Mouse (Mus musculus) cerebellum, adult 2 months (tissue): Measurements from ENCODE around the gene Mpp6. TPM values are rescaled to one million over a fixed set of nuclear protein-coding genes. Genes with fewer than 3 reads are reported as not detected.

Experiments used
- DNase-seq, 2 experiments: peaks; one replicate each; pipeline ENCODE4 v3.0.0; 2021
- H3K27ac ChIP-seq: fragments of 200-500 bp; 2 replicates; pipeline ENCODE4 v1.5.1; 2012; ENCODE audit warnings: low read length, control low read depth, inconsistent platforms; ENCODE audit not compliant: insufficient read depth
- H3K27me3 ChIP-seq: fragments of 200-500 bp; 2 replicates; pipeline ENCODE4 v1.6.1; 2012; ENCODE audit warnings: inconsistent platforms, mild to moderate bottlenecking, low read length, moderate library complexity; ENCODE audit not compliant: control insufficient read depth, insufficient read depth
- H3K4me1 ChIP-seq: fragments of 200-500 bp; 2 replicates; pipeline ENCODE4 v1.6.1; 2011; ENCODE audit warnings: low read length; ENCODE audit not compliant: control insufficient read depth, insufficient read depth
- H3K4me3 ChIP-seq: fragments of 200-500 bp; replicated peaks from 2 replicates; pipeline ENCODE3; 2011; ENCODE audit warnings: mild to moderate bottlenecking, low read depth, low read length, control low read depth; ENCODE audit not compliant: insufficient read depth
- CTCF ChIP-seq: fragments of 200-500 bp; IDR thresholded peaks from 2 replicates; pipeline ENCODE4 v1.5.1; 2011; ENCODE audit warnings: low read depth, mild to moderate bottlenecking, control low read depth, low read length, moderate library complexity, borderline replicate concordance; ENCODE audit not compliant: insufficient read depth
- POLR2A ChIP-seq: fragments of 200-500 bp; IDR thresholded peaks from 2 replicates; pipeline ENCODE4 v1.6.1; 2011; ENCODE audit warnings: low read length, control low read depth, borderline replicate concordance; ENCODE audit not compliant: insufficient read depth
- WGBS: fragments of 180-500 bp; shearing (Covaris S2); methylation state at CpG from one replicate; pipeline ENCODE4 v1.1.7; 2018; 5-methylcytosine and 5-hydroxymethylcytosine counted together
- polyA plus RNA-seq: library from polyadenylated mRNA; depleted of rRNA; stranded (reverse); fragments of >200 nt; gene quantifications from 2 replicates; pipeline ENCODE4 v1.2.3, GENCODE M21; 2012

The Mpp6 gene
- polyA plus RNA-seq, 1 experiment, result 75.7 TPM

GRCm38 (mm10) chr6:50192822-50193221 lies 82.8 kb downstream of the Mpp6 start:
- DNase-seq, result no peak
- WGBS, result 94% methylated on average over 3 of the region's 3 CpGs
- no peak overlapping the region for H3K4me3 ChIP-seq
- H3K4me1 ChIP-seq, result no peaks in the 10 kb centered on the region
- no peak overlapping the region for H3K27ac ChIP-seq
- no peaks in the 10 kb centered on the region for H3K27me3 ChIP-seq
- TF ChIP-seq POLR2A (no peak), CTCF (no peak)

GRCm38 (mm10) chr6:50193851-50194250 lies 83.8 kb downstream of the Mpp6 start:
- WGBS, result 96% methylated on average over 5 of the region's 5 CpGs
- H3K27me3 ChIP-seq, result no peaks in the 10 kb centered on the region
- H3K4me3 ChIP-seq, result no peak overlapping the region
- TF ChIP-seq CTCF (no peak), POLR2A (no peak)
- DNase-seq, result no peak
- H3K27ac ChIP-seq, result no peak overlapping the region
- H3K4me1 ChIP-seq, result no peaks in the 10 kb centered on the region

- Histone ChIP-seq H3K27ac (no peak overlapping the region), H3K4me1 (no peaks in the 10 kb centered on the region), H3K4me3 (no peak overlapping the region), H3K27me3 (no peaks in the 10 kb centered on the region)
- no peak for TF ChIP-seq CTCF
- no peak for DNase-seq
- 91% methylated on average over 4 of the region's 4 CpGs for WGBS
Observed at GRCm38 (mm10) chr6:50204356-50204755, 94.3 kb downstream of the Mpp6 start.

GRCm38 (mm10) chr6:50205093-50205492 lies 95.1 kb downstream of the Mpp6 start:
- no peak for DNase-seq
- 91% methylated on average over 4 of the region's 4 CpGs for WGBS
- Histone ChIP-seq H3K27ac (no peak overlapping the region), H3K27me3 (no peaks in the 10 kb centered on the region), H3K4me1 (no peaks in the 10 kb centered on the region), H3K4me3 (no peak overlapping the region)
- TF ChIP-seq CTCF (no peak), POLR2A (no peak)

- Histone ChIP-seq H3K4me1 (no peaks in the 10 kb centered on the region), H3K27ac (no peak overlapping the region), H3K4me3 (no peak overlapping the region), H3K27me3 (no peaks in the 10 kb centered on the region)
- DNase-seq, result no peak
- TF ChIP-seq CTCF, result no peak
- TF ChIP-seq POLR2A, result no peak
- 54% methylated on average over 2 of the region's 2 CpGs for WGBS
Observed at GRCm38 (mm10) chr6:50214711-50215372, 104.8 kb downstream of the Mpp6 start.

- Histone ChIP-seq H3K27me3 (no peaks in the 10 kb centered on the region), H3K4me3 (no peak overlapping the region), H3K4me1 (no peaks in the 10 kb centered on the region), H3K27ac (no peak overlapping the region)
- no peak for TF ChIP-seq CTCF
- no peak for TF ChIP-seq POLR2A
- DNase-seq, result no peak
- 73% methylated on average over 2 of the region's 2 CpGs for WGBS
Observed at GRCm38 (mm10) chr6:50215373-50215745, 105.3 kb downstream of the Mpp6 start.

- H3K27me3 ChIP-seq, result no peaks in the 10 kb centered on the region
- WGBS, result 67% methylated on average over 4 of the region's 4 CpGs
- H3K27ac ChIP-seq, result no peak overlapping the region
- TF ChIP-seq POLR2A, result no peak
- TF ChIP-seq CTCF, result no peak
- H3K4me1 ChIP-seq, result no peaks in the 10 kb centered on the region
- no peak for DNase-seq
- no peak overlapping the region for H3K4me3 ChIP-seq
Observed at GRCm38 (mm10) chr6:50215986-50216385, 105.9 kb downstream of the Mpp6 start.

GRCm38 (mm10) chr6:50218628-50219027 lies 108.6 kb downstream of the Mpp6 start:
- 31% methylated on average over 3 of the region's 3 CpGs for WGBS
- no peak overlapping the region for H3K4me3 ChIP-seq
- no peaks in the 10 kb centered on the region for H3K4me1 ChIP-seq
- TF ChIP-seq POLR2A (no peak), CTCF (no peak)
- H3K27me3 ChIP-seq, result no peaks in the 10 kb centered on the region
- H3K27ac ChIP-seq, result no peak overlapping the region
- no peak for DNase-seq

- Histone ChIP-seq H3K4me1 (no peaks in the 10 kb centered on the region), H3K27ac (no peak overlapping the region), H3K4me3 (no peak overlapping the region), H3K27me3 (no peaks in the 10 kb centered on the region)
- 75% methylated on average over 6 of the region's 6 CpGs for WGBS
- no peak for DNase-seq
- TF ChIP-seq POLR2A (no peak), CTCF (no peak)
Observed at GRCm38 (mm10) chr6:50219066-50219465, 109.0 kb downstream of the Mpp6 start.
